Mouse (Mus musculus) limb, embryonic 15.5 days (tissue): Measurements from ENCODE around the gene Gm15140. TPM values are rescaled to one million over a fixed set of nuclear protein-coding genes. Genes with fewer than 3 reads are reported as not detected.
"Not testable (repeated sequence)": the region's sequence is repeated elsewhere in the genome, so short reads cannot be mapped to it uniquely, and the experiment has no call there.

ENCODE experiments used
- ATAC-seq: fragments of 200-750 bp; cut with Nextera tagmentation; 2 replicates; pipeline ENCODE4 v1.8.0; 2017; ENCODE audit warnings: low read depth, moderate TSS enrichment; ENCODE audit not compliant: insufficient number of reproducible peaks, low FRiP score, low TSS enrichment
- H3K27ac ChIP-seq: fragments of 300-500 bp; sonication (generic); 2 replicates; pipeline ENCODE4 v1.5.1; 2015; ENCODE audit warnings: moderate library complexity, mild to moderate bottlenecking, inconsistent platforms
- H3K27me3 ChIP-seq: fragments of 300-500 bp; sonication (generic); 2 replicates; pipeline ENCODE4 v1.6.1; 2015; ENCODE audit warnings: inconsistent platforms
- H3K36me3 ChIP-seq: fragments of 300-500 bp; sonication (generic); 2 replicates; pipeline ENCODE4 v1.6.1; 2015; ENCODE audit warnings: inconsistent platforms
- H3K4me1 ChIP-seq: fragments of 300-500 bp; sonication (generic); 2 replicates; pipeline ENCODE4 v1.6.1; 2015; ENCODE audit warnings: inconsistent platforms
- H3K4me2 ChIP-seq: fragments of 300-500 bp; sonication (generic); 2 replicates; pipeline ENCODE4 v1.6.1; 2015; ENCODE audit warnings: mild to moderate bottlenecking, inconsistent platforms
- H3K4me3 ChIP-seq: fragments of 300-500 bp; sonication (generic); 2 replicates; pipeline ENCODE4 v1.5.1; 2015; ENCODE audit warnings: mild to moderate bottlenecking, inconsistent platforms
- H3K9ac ChIP-seq: fragments of 300-500 bp; sonication (generic); 2 replicates; pipeline ENCODE4 v1.6.1; 2015; ENCODE audit warnings: inconsistent platforms
- H3K9me3 ChIP-seq: fragments of 300-500 bp; sonication (generic); 2 replicates; pipeline ENCODE4 v1.6.1; 2016; ENCODE audit warnings: inconsistent platforms
- WGBS: fragments of 180-500 bp; shearing (Covaris S2); methylation state at CpG from one replicate; pipeline ENCODE4 v1.1.7; 2015; 5-methylcytosine and 5-hydroxymethylcytosine counted together
- polyA plus RNA-seq: library from polyadenylated mRNA; unstranded; fragments of >200 nt; fragmentation: Nextera tagmentation; extraction: Ambion mirVana; gene quantifications from 2 replicates; pipeline ENCODE4 v1.2.1, GENCODE M21; 2015

The Gm15140 gene
- polyA plus RNA-seq = not detected in 2 replicates

DNA sequence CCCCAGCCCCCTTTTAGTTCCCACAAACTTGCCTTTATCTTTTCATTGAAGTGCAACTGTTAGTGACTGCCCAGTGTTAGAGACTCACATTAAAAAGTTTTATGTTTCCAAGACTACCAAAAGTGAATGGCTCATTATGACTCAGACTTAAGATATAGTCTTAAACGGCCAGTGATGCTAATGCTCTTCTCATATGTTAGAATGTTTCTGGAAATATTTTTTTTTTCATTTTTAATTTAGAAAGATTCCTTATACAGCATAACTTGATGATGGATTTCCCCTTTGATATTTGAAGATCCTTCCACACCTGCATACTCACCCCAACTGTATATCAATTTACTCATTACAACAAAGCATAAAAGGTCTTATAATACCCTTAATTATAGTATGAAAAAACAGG lies at the start of gene Gm15140:
Gm15140 (minus strand) TSS at position 101 of the 400 bp plus-strand sequence.
- not testable (repeated sequence) for H3K9me3 ChIP-seq, H3K4me3 ChIP-seq, H3K36me3 ChIP-seq, H3K4me2 ChIP-seq, H3K9ac ChIP-seq, ATAC-seq, H3K27me3 ChIP-seq, H3K4me1 ChIP-seq, H3K27ac ChIP-seq
- 62% methylated on average over 1 of the region's 1 CpGs for WGBS

Other genes starting within 250 kb of the Gm15140 start
- not detected in 2 replicates for gene Samt1, start 108.0 kb downstream of the Gm15140 start, polyA plus RNA-seq
- gene 4921511M17Rik, start 86.9 kb downstream of the Gm15140 start, polyA plus RNA-seq = not detected in 2 replicates
- gene Gm10057, start 65.6 kb downstream of the Gm15140 start, polyA plus RNA-seq = not detected in 2 replicates
- gene 4930524N10Rik, start 222.7 kb upstream of the Gm15140 start, polyA plus RNA-seq = not detected in 2 replicates